Mouse (Mus musculus) spleen, adult 12 weeks (tissue): ENCODE measurements around the gene Mettl9.

Experiments used
- DNase-seq: peaks from one replicate; pipeline ENCODE4 v3.0.0; 2022; ENCODE audit warnings: low spot score

Gene Mettl9

DNA sequence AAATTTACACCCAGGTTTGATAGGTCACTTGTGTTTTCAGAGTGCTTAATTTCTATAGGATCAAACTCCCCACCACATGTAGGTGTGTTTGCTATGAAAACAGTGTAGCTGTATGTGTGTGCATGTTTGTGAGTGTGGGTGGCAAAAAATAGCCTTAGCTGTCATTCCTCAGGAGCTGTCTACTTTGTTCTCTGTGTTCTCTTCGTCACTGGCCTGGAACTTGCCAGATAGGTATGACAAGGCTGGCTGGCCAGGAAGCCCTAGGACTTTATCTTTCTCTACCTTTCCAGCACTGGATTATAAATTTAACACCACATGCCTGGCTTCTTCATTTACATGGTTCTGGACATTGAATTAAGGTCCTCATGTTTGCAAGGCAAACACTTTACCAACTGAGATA, 10.0 kb downstream of the Mettl9 start:
- DNase-seq: no peak

DNA sequence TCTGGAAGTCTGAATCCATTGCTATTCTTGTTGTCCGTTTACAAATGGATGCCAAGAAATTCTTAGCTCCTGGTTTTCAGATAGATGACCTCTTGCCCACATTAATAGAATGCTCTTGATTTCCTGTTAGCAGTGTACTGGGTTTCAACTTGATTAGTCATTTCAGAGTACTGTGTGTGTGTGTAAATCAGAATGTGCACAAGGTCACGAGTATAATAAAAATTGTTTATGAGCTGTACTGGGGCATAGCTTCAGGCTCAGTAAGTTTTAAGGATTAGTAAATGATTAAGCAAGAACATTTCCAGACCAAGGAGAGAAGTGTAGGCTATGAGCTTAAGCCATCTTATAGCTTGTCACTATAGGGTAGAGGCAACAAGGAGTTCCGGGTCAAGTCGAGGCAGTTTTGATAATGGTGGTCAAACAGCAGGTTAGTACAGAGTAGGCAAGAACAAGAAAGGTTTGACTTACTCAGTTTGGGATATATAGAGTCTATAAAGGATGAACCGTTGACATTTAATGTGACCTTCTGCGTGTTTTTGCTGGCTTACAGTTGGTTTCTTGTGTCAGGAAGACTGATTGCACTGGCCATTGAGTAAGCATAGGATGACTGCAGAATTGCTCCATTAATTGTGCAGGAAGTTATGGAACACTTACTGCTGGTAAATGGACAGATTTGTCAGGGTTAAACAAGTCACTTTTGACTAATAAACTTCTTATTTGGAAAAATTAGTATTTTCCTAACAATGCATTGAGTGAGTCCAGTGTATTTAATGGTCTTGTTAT, 11.6 kb downstream of the Mettl9 start:
- DNase-seq: no peak

- no peak for DNase-seq
Measured at GRCm38 (mm10) chr7:121047624-121048023, 13.4 kb downstream of the Mettl9 start.

GRCm38 (mm10) chr7:121053071-121053470, 18.8 kb downstream of the Mettl9 start:
- no peak for DNase-seq

DNA sequence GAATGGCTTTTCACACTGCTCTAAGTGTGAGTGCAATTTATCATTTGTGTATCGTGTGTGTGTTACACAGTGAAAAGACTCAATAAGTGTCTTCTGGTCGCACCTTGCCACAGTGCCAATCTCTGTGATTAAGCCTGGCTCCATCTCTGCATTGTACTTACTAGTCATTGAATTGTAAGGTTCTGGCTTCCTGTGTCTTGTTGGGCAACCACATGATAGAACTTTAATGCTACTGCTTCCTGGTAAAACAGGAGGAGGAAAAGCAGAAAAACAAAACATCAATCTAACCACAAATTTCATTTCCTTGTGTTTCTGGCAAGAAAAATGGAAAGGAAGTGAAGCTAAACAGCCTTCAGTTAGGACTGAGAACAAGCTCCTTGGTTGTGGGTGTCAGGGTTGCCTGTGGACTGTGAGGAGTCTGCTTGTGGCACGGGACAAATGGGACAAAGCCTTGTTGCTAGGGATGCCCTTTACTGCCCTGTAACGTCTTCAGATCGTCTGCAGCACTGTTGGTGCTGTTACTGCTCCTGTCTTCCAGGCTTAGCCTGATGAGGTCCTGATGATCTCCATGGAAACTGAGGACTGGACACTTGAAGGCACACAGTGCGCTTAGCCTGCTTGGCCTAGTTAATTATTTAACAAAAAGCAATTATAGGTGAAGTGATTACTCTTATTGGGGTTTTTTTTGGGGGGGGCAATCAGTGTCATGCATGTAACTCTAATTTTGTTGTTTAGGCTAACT, 25.4 kb downstream of the Mettl9 start:
- no peak for DNase-seq

GRCm38 (mm10) chr7:121064309-121064708, 30.1 kb downstream of the Mettl9 start:
- no peak for DNase-seq

GRCm38 (mm10) chr7:121071276-121071675, 37.0 kb downstream of the Mettl9 start:
- no peak for DNase-seq

DNA sequence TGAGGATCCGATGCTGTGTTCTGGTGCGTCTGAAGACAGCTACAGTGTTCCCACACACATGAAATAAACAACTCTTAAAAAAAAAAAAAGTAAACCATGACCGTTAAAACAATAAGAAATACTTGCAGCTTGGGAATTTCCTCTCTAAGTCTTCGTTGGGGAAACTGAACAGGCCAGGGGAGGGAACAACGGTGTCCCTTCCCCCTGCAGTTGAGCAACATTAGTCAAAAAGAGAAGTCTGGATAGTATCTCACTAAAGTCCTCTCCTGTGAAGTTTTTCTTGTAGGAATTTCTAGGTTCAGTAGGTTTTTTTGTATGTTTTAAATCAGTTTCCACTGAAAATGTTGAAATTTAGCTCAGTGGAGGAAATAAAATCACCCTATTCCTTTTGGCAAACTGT, 38.3 kb downstream of the Mettl9 start:
- no peak for DNase-seq

DNA sequence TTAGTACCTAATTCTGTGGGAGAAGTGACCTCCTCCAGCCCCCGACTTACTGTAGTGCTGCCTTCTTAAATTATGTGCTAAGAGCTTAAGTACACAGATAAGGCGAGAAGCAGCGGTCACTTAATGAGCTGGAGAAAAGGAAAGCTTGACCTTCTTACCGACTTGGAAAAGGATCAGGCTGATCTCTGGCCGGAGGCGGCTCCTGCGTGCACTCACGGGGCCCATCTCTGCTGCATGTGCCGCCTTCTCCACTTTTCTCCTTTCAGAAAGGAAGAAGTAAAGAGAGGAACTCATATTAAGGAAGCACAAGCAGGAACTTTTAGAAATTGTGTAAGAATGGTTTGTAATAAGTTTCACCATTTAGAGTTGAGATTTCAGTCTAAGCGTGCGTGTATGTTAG, 40.0 kb downstream of the Mettl9 start, which contains the start of gene Igsf6:
TSS of gene Igsf6 (minus strand) at position 292 of the 400 bp plus-strand sequence.
- no peak for DNase-seq

DNA sequence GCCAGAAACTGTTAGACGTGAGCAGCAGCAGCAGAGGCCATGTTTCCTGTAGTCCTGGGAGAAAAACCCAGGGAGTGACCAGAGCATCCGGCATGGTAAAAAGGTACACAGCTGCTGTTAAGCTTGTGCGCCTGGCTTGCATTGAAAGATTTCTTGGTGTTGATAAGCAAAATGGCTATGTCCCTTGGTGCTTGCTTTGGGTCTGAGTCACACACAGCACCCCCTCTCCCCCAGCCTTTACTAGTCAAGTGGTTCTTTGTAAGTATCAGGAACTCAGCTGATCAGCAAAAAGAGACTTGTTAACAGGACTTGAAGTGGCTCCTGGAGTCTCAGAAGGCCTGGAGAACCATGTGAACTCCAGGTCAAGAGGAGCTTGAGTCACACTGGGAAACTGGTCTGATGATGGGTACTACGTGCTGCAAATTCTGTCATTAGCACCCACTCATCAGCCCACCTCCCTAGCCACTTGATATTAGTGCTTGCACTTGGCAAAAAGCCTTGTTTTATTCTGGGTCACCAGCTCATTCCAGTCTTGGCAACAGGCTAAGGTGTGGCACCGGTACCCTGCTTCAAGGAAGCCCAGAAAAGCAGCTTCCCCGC, 40.7 kb downstream of the Mettl9 start:
- DNase-seq: no peak

DNA sequence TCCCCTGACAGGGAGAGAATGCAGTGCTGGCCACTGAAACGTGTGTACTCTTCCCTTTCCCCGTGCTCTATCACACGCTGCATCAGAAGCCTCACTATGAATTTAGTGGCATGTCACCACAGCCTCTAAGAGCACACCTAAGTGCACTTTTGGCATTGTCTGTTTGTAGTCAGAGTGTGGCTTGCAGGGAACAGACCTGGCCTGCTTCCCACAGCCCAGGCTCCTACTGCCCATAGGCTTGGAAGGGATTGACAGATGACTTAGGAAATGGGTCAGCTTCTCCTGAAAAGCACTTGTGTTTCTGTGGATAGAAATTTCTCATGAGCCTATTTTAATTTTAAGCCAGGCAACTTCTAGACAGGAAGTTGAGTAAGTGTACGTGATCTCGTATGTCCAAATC, 41.2 kb downstream of the Mettl9 start:
- DNase-seq: no peak

- DNase-seq: no peak
Measured at GRCm38 (mm10) chr7:121077311-121077710, 43.1 kb downstream of the Mettl9 start.

DNA sequence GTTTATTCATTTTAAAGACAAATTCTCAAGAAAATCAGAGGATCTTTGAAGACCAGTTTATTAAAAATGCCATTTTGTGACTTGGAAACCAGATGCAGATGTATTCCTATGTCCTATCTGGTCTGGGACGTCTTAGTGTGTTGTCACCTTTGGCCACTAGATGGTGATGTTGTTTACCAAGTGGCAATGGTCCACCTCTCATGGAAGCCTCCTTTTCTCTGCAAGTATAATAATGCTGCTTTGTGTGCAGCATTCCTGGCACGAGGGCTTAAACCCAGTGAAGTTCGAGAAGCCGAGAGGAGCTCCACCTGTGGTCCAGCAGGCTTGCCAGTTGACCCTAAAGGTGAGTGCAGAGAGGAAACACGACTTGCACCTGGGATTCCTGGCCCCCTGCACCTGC, 43.6 kb downstream of the Mettl9 start:
- DNase-seq: no peak

DNA sequence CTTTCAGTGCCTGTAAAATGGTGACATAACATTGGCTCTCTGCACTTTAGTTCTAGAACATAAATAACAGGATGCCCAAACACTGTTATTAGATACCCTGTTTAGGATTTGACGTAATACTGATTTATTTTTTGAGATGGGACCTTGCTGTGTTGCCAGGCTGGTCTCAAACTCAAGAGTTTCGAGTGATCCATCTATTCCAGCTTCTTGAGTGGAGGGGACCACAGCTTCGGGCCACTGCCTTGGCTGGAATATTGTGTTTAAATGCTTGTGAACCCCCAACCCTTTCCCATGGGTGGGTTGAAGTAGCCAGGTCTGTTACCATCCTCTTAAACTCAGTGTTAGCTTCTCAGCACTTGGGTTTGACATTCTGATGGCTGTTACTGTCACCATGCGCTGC, 47.1 kb downstream of the Mettl9 start, which contains the start of gene Otoa:
TSS of gene Otoa (plus strand) at position 301 of the 400 bp plus-strand sequence.
- DNase-seq: no peak

DNA sequence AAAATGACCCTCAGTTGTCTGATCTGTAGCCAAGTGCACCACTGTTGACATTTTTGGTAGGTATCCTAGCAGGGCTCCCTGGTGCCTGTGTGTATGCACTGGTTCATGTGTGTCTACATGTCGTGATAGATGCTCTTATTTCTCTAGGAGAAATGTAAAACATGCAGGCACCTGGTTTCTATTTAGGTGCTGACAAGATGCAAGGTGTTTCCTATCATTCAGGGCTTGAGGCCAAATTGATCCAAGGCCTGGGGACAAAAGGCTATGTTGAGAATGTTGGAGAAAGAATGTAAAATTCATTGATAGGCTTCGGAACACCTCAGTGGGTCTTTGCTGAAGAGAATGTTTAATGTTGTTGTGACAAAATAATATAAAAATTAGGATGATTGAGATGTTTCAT, 47.6 kb downstream of the Mettl9 start:
- no peak for DNase-seq

DNA sequence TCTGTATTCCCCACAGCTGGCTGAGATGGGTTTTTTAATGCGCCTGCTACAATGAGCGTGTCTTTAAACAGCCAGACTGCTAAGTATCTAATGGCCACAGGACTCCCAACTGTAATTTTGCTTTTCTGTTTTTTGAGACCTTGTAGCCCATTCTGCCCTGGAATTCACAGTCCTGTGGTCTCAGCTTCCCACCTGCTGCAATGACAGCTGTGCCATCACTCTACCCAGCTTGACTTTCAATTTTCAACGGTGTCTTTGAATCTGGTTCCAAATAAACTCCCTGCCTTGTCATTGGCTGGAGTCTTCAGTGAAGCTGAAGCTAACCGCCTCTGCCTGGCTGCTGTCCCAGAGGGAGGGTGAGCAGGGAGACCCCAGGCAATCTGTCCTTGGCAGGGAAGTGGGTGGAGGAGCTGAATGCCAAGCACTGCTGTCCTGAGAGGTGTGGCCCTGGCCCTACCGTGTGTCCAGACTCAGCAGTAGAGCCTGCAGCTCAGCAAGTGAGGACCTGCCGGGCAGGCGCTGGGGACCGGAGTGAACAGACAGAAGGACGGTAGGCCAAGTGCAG, 48.8 kb downstream of the Mettl9 start:
- DNase-seq: no peak

GRCm38 (mm10) chr7:121084840-121085453, 50.7 kb downstream of the Mettl9 start:
- no peak for DNase-seq

GRCm38 (mm10) chr7:121085500-121085899, 51.3 kb downstream of the Mettl9 start:
- no peak for DNase-seq

- DNase-seq: no peak
Measured at GRCm38 (mm10) chr7:121088745-121089144, 54.5 kb downstream of the Mettl9 start.

DNA sequence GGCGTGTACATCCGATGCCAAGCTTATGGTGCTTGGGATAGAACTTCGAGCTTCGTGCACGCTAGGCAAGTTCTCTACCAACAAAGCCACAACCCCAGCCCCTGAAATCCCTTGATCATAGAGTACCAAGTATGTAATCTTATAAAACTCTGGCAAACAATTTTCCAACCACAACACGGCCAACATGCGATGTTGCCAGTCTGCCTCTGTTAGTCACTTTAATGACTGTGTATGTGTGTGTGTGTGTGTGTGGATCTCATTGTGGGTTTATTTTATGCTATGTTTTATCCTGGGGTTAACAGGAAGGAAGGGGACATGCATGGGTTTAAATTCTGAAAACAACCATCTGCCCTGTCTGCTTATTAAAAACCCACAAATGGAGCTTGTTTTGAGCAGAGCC, 56.5 kb downstream of the Mettl9 start:
- DNase-seq: no peak

GRCm38 (mm10) chr7:121093026-121093425, 58.8 kb downstream of the Mettl9 start:
- DNase-seq: no peak
